Comparison of ENCODE assay signal across 27 mouse cellular contexts in genomic region chr5:53286406-53286805, GRCm38 (mm10).
"Had no signal": no experiment of that assay in that cellular context is flagged by ENCODE, and none has a peak within 500 bp of the region (broad histone marks: within the 10 kb centered on the region; RNA-seq: fewer than 3 reads in every experiment).

No protein-coding gene starts in this region.

- H3K36me3 ChIP-seq: embryonic facial prominence, embryonic 10.5 days; embryonic facial prominence, embryonic 12.5 days; embryonic facial prominence, embryonic 13.5 days; embryonic facial prominence, embryonic 15.5 days; forebrain, embryonic 10.5 days; forebrain, embryonic 12.5 days; forebrain, embryonic 15.5 days had no signal

- H3K27ac ChIP-seq: embryonic facial prominence, embryonic 10.5 days; embryonic facial prominence, embryonic 12.5 days; embryonic facial prominence, embryonic 13.5 days; embryonic facial prominence, embryonic 15.5 days; forebrain, embryonic 10.5 days; forebrain, embryonic 12.5 days; forebrain, embryonic 13.5 days; forebrain, embryonic 15.5 days; gastrocnemius, adult 2 months; heart, adult 2 months had no signal

- H3K4me2 ChIP-seq: embryonic facial prominence, embryonic 12.5 days; embryonic facial prominence, embryonic 13.5 days; embryonic facial prominence, embryonic 15.5 days; forebrain, embryonic 12.5 days; forebrain, embryonic 13.5 days; forebrain, embryonic 15.5 days had no signal

- H3K4me1 ChIP-seq: embryonic facial prominence, embryonic 12.5 days; embryonic facial prominence, embryonic 13.5 days; embryonic facial prominence, embryonic 15.5 days had no signal

- ATAC-seq: forebrain, embryonic 13.5 days; forebrain, embryonic 14.5 days; forebrain, embryonic 16.5 days; forebrain, postnatal 0 days had no signal

- H3K27me3 ChIP-seq: embryonic facial prominence, embryonic 12.5 days; embryonic facial prominence, embryonic 13.5 days; embryonic facial prominence, embryonic 15.5 days; forebrain, embryonic 13.5 days; forebrain, embryonic 15.5 days had no signal

- H3K4me3 ChIP-seq: embryonic facial prominence, embryonic 10.5 days; embryonic facial prominence, embryonic 12.5 days; embryonic facial prominence, embryonic 13.5 days; embryonic facial prominence, embryonic 15.5 days; erythroblast, embryonic 14.5 days; forebrain, embryonic 10.5 days; forebrain, embryonic 12.5 days; forebrain, embryonic 13.5 days; forebrain, embryonic 15.5 days; gastrocnemius, adult 2 months; heart, adult 2 months had no signal

- H3K9me3 ChIP-seq: embryonic facial prominence, embryonic 10.5 days; embryonic facial prominence, embryonic 12.5 days; embryonic facial prominence, embryonic 13.5 days; embryonic facial prominence, embryonic 15.5 days; forebrain, embryonic 10.5 days; forebrain, embryonic 12.5 days; forebrain, embryonic 13.5 days; forebrain, embryonic 15.5 days had no signal

- H3K9ac ChIP-seq: embryonic facial prominence, embryonic 12.5 days; embryonic facial prominence, embryonic 13.5 days; embryonic facial prominence, embryonic 15.5 days; forebrain, embryonic 12.5 days; forebrain, embryonic 13.5 days; forebrain, embryonic 15.5 days; forebrain, postnatal 0 days had no signal

- DNase-seq: cerebellum, adult 9-10 months; cerebellum, adult 9-11 months; cerebellum, postnatal 10 days; cerebellum, postnatal 14 days; cerebellum, postnatal 25 days; cerebellum, postnatal 36 days; embryo, embryonic 11 days; forebrain, postnatal 0 days; gastrocnemius, adult 2 months; gastrocnemius, postnatal 10 days; gastrocnemius, postnatal 14 days; gastrocnemius, postnatal 25 days; gastrocnemius, postnatal 36 days; heart, adult 11 months; heart, adult 18-20 months; heart, adult 2 months had no signal
